Mouse (Mus musculus): ENCODE results near the gene Ghsr.

Ghsr gene

DNA sequence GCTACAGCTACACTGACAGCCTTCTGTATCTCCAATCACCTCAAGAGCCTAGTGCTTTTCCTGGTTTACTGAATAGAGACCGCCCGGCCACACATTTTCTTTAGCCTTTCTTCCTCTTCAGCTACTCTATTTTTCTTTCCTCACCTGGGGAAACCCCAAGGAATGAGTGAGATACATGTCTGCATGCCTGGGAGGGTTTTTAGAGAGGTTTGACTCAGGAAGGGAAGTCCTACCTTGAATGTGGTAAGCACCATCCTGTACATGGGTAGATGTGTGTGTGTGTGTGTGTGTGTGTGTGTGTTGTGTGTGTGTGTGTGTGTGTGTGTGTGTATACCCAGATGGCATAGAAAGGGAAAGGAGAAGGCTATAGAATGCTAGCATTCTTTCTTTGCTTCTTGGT, 40.1 kb downstream of the Ghsr start:
- DNase-seq (ENCODE audit: low read depth): no peak

DNA sequence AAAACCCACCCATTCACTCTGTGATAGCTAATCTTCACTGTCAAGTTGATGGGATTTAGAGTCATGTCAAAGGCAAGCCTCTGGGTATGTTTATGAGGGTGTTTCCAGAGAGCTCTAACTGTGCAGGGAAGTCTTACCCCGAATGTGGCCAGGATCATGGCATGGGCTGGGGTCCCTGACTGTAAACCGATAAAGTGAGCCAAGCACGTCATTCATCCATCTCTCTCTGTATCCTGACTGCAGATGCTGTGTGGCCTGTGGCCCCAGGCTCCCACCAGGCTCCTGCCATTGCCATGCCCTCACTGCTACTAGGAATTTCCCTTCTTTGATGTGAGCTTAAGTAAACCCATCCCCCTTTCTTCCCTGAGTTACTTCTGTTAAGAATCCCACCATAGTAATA, 42.4 kb downstream of the Ghsr start:
- DNase-seq (ENCODE audit: low read depth): no peak

DNA sequence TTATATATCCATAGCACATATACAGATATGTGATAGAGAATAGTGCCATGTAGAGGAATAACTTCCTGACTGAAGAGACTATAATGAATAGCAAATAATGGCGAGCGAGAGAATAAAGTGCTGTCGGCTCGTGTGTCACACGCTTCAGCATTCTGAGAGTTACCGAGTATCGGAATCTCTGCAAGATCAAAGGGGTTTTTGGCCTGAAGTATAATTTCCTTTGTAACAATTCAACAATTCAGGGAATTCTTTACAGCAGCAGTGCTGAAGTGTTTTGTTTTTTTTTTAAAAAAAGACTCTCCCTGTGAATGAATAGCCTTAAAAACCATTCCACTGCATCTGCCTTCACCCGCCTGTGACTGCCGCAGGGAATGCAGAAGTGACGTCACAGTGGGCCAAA, 45.6 kb downstream of the Ghsr start:
- no peak for DNase-seq (ENCODE audit: low read depth)

DNA sequence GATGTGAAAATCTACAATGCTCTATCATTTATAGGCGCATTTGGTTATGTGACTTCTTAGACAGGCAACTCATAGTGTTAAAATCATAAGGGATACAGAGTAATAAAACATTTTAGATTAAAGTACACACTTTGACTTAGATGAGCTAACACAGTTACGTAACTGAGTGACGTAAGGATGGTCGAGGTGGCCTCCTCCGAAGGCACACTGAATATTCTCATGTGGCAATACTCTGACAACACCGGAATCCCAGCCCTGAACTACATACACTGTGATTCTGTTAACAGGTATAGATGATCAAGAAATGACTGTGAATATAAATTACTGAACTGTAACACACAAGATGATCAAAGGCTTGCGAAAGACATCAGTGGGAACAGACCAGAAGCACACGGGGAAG, 47.5 kb downstream of the Ghsr start:
- DNase-seq (ENCODE audit: low read depth): no peak

DNA sequence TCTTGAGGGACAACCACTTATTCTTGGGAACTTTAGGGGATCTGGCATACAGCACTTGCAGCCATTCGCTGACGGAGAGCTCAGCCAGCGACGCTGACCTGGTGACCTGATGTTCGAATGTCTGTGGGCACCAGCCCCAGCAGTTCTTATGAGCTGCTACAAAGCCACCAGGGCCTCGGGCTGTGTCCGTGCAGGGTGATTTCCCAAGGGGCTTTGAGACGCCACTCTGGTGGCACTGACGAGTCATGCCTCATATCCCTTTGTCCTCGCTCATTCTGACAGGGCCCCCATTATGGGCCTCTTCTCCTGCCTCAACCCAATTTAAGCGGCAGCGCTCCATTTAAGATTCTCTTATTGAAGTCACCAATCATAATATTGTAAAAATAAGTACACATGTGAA, 50.8 kb downstream of the Ghsr start:
- no peak for DNase-seq (ENCODE audit: low read depth)

DNA sequence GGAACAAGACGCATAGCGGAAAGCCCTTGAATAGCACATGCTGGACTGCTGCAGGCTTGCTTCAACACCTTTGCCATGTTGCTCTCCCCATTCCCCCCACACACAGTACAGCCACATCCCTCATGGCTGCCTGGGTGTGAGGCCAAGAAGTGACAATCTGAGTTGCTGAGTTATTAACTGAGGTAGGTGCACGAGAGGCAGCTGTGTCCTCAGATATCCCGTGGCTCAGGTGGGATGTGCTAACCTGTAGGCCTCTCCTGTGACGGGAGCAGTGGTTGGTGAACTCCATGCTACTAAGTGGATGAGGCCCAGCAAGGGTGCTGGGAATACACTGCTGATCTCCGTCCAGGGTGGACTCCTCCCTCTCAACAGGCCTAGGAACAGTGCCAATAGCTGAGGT, 51.4 kb downstream of the Ghsr start:
- DNase-seq (ENCODE audit: low read depth): no peak

DNA sequence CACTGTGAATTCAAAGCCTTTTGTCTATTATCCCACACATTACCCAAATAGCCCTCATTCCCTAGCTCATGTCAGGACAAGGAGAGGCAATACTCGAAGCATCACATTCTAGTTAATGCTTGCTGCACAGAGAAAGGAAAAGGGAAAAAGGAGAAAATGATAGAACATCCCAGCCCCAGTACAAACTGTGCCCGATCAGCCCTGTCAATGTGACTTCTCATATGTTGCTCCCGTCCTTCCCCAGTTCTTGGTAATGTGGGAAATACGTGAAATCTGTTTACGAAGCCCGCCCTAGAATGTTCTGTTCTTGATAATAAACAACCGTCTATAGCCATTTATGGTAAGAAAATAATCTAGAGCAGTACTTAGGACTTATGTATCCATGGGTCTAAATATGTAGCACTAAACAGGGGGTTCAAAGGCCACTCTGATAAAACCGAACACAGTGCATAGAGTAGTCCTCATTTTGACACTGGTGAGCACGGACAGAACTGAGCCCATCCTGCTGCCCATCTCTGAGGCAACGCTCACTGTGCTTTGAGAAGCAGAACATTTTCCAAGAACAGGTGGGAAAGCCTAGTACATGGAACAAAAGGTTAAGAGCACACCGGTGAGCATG, 53.0 kb downstream of the Ghsr start:
- DNase-seq (ENCODE audit: low read depth): no peak

DNA sequence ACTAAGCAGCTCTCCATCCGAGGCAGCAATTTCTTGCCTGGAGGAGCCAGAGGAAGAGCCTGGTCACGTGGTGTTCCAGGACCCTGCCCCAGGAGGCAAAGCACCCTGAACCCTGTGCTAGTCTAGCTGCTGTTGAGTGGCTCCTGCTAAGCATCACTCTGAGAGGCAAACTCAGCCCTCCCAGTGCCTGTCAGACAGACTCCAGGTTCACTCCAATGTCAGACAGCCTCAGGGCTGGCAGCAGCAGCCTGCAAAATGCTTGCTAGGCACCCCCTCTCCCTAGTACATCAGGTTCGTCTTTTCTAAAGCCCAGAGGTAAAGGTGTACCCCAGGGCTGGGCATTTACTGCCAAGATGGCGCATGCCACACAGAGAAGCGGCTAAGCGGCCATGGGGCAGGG, 56.3 kb downstream of the Ghsr start:
- DNase-seq (ENCODE audit: low read depth): no peak

All from c-Kit-positive CD71-positive TER-119-negative erythroid progenitor cells, embryonic 14.5 days (primary cell).